Mouse (Mus musculus) cerebellum, postnatal 10 days (tissue): ENCODE results near the gene Zscan22.
"Not testable (repeated sequence)": the region's sequence is repeated elsewhere in the genome, so short reads cannot be mapped to it uniquely, and the experiment has no call there.

ENCODE experiments used
- DNase-seq, 2 experiments: peaks; one replicate each; pipeline ENCODE4 v3.0.0; 2021; ENCODE audit warnings: mixed read lengths in 2 of 2

The Zscan22 gene

DNA sequence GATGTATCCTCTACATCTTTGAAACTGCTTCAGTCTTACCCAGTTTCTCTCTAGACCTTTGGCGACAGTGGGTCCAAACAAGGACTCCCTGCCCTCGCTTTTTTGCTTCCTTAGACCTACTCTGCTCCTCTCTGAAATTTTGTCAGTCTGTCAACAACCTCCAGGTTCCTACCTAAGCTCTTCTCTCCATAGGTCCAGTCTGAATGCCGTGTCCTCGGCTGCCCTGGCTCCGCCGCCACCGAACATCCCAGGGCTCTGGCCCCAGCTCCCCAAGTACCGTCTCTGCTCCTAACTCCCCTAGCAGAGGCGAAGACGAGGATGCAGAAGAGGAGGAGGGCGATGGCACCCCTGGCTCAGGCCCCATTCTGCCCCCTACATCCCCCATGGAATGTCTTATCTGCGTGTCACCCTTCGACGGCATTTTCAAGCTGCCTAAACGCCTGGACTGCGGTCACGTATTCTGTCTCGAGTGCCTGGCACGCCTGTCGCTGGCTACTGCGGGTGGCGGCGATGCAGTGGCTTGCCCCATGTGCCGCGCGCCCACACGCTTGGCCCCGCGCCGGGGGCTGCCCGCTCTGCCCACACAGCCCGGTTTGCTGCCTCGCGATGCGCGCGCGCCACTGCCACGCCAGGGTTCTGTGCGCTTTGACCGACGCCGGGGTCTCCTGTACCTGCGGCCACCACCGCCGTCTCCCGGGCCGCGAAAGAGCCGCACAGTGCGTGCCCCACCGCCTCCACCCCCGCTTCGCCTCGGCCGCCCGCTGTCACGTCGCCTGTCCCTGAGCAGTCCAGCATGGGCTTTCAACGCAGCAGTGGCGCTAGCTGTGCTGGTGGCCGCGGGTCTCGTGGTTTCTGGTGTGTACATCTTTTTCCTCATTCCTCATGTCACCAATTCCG is 30.3 kb downstream of the Zscan22 start:
- peak; percentile 84 to 86 for DNase-seq

DNA sequence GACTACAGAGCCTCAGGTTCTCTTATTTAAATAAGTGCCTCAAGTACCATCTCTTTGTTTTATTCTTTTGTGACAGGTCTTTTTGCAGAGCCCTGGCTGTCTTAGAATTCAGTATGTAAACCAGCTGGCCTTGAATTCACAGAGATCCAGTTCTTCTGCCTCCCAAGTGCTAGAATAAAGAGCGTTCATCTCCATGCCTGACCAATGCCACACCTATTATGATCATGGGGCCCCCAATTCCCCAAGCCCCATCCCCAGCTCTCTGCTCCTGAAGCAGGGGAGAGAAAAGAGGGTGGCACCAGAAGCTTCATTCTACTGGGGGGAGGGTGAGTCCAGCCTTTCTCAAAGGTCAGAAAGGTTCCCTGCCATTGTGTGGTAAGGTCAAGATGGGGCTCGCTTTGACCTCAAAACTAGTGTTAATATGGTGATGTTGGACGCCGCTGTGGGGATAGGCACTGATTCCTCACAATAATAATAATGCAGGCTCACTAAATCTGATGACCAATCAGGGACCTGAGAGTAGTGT is 36.1 kb downstream of the Zscan22 start:
- no peak for DNase-seq

DNA sequence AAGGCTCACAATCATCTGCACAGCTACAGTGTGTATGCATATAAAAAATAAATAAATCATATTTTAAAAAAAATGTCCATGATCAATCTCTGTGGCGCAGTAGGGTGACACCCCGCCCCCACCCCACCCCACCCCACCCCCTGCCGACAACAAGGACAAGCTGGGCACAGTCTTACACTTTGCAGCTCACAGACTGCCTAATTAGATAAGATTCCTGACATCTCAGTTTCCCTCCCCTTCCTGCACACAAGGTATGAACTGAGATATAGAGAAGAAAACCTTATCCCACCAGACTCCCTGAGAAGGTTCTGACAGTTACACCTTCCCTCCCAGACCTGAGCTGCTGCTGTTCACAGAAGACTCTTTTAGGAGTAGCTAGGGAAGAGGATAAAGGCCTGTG is 37.2 kb downstream of the Zscan22 start:
- no peak for DNase-seq

DNA sequence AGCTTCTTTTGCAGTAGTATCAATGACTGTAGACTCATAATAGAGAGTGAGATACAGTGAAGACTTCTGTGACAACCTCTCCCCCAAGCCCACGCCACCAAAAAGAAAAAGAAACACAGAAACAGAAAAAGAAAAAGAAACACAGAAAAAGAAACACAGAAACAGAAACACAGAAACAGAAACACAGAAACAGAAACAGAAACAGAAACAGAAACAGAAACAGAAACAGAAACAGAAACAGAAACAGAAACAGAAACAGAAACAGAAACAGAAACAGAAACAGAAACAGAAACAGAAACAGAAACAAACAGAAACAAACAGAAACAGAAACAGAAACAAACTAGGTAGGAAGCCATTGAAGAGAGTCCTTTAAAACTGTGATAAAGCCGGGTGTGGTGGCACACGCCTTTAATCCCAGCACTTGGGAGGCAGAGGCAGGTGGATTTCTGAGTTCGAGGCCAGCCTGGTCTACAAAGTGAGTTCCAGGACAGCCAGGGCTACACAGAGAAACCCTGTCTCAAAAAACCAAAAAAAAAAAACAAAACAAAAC is 39.7 kb downstream of the Zscan22 start:
- DNase-seq: not testable (repeated sequence)

DNA sequence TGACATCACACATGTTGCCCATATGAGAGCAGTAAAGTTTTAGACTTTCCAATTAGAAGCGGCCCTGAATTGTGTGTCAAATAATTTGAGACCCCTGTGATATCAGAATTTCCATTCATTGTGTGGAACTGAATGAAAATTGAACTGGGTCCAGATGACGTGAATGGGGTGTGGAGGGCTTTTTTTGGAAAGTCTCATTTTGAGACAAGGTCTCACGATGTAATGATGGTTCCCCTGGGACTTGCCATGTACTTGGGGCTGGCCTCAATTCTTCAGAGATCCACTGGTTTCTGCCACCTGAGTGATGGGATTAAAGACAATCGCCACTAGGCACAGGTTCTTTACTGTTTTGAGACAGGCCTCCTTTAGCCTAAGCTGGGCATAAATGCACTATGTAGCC is 43.0 kb downstream of the Zscan22 start:
- no peak for DNase-seq

DNA sequence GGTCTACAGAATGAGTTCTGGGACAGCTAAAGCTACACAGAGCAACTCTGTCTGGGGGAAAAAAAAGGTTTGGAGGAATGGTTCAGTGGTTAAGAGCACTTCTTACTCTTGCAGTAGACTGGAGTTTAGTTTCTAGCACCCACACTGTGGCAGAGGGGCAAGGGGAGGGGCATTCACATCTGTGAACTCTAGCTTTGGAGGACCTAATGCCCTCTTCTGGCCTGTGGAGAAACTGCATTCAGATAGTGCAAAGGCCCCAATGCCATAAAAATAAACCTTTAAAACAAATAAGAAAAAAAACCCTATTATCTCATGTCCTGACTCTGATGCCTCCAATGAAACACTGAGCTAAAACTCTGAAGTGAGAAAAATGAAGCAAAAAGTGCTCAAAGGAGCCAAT is 45.9 kb downstream of the Zscan22 start:
- no peak for DNase-seq

DNA sequence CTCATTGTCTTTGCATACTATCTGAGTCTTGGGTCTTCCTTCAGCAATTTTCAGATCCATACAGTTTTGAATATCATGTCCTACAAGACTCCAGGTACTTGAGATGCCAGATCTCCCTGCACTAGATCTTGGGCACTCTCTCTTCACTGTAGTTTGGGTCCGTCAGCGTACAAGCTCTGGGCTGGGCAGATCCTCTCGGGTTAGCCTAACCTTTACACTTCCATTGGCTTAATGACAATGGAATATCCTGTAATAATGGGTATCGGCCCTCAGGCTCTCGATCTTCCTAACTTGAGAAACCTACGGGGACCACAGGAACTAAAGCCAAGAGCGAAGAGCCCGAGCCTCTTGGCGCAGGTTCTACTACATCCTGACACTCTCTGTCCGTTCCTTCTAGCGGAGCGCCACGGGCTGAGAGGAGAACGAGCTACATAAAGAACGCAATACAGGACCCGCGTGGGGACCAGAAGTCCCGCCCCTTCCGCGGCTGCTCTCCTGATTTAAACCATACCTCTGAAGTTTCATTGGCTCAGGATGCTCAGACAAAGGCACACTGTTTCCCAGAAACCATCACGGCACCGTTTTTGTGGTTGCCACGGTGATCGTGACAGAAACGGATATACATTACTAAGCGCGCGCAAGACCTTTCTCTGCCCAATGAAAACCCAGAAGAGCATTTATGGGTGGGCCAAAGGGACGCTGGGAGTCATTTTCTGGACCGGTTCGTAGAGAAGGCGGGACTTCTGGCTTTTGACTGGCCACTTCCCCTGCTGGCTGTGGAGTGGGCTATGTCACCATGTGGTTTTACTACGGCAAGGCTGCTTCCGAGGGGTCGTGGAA is 51.6 kb downstream of the Zscan22 start:
- DNase-seq: peak; percentile 91 to 94

DNA sequence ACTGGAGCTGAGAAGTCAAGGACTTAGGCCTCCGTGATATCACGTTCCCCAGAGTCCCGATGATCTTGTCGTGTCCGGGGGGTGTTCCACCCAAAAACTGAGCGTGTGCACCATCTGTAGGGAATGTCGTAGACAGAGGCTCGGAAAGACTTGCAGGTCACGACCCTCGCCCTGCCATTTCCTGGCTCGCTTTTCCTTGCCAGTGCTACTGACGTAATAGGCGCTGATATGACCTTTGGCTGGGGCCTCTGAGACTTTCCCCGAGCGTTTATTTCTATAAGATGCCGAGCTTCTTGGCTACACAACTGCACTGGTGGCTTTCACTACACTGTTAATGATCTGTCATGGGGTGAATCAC is 52.2 kb downstream of the Zscan22 start:
- no peak for DNase-seq

DNA sequence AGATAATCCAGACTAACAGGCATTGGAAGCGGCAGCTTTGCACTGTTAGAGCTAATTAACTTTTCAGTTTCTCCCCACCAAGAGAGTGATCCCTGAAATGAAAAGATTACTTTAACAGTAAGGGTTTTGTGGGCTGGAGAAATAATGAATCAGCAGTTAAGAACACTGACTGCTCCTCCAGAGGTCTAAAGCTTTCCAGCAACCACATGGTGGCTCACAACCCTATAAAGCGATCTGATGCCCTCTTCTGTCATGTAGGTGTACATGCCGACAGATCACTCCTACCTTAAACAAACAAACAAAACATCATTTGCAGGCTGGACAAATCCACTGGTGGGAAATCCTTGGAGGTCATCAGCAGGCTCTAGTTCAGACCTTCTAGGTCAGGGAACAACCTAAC is 57.3 kb downstream of the Zscan22 start:
- DNase-seq: peak; percentile 30 to 45

DNA sequence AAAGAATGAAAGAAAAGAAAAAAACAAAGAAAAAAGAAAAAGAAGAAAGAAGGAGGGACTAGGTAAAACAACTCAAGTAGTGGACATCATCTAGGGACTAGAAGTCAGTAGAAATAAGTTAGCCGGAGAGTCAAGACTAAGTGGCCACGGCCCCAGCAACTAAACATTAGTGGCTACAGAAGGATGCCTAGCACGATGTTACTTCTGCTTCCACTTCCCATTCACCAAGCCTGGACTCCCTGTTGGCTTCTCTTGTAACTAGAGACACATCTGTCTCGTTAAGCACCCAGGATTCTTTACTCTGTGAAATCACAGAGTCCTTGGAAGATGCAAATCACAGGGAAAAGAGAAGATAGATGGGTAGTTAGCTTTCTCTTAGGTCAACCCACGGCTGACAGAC is 59.9 kb downstream of the Zscan22 start:
- DNase-seq: no peak
